Mouse (Mus musculus): Measurements from ENCODE around the gene Zc3h13.
A peak's percentile ranks its signal among the peaks of the same experiment; 100 is the strongest.

The Zc3h13 gene

GRCm38 (mm10) chr14:75328062-75328461 is 43.9 kb downstream of the Zc3h13 start:
- no peak for DNase-seq

DNA sequence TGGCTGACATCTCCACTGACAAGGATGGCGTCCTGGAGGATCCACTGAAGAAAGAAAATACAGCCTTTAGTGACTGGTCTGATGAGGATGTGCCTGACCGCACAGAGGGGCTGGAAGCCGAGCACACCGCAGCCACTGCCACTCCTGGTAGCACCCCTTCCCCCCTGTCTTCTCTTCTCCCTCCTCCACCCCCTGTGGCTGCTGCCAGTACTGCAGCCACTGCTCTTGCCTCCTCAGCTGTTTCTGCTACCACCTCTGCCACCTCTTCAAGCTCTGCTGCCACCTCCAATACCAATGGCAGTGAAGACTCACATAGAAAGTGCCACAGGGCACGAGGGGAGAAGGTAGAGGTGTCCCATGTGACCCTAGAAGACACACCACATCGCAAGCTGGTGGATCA is 46.4 kb downstream of the Zc3h13 start:
- peak in 1 of 2 experiments; percentile 44 for DNase-seq

- peak; percentile 70 to 75 for DNase-seq
These were observed 50.1 kb downstream of the Zc3h13 start for GRCm38 (mm10) chr14:75334321-75334720.

GRCm38 (mm10) chr14:75337884-75338283 is 53.7 kb downstream of the Zc3h13 start:
- no peak for DNase-seq

GRCm38 (mm10) chr14:75346041-75346440 is 61.9 kb downstream of the Zc3h13 start:
- no peak for DNase-seq

DNA sequence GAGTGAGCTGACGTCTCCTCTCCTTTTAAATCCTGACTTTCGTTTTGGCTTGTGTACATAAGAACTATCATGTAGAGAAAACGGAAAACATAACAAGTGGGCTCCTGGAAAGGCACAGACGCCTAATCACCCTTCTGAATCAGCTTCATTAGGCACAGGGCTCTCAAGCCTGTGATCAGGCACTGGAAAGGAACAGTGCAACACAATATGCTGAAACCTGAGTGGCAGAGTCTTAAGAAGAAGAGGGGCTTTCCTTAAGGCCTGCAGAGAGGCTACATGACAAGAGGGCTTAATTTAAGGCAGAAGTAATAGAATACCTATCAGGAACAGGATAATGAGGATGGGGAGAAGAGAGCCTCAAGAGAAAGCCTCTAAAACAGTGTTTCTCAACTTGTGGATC is 67.5 kb downstream of the Zc3h13 start:
- DNase-seq: no peak

DNA sequence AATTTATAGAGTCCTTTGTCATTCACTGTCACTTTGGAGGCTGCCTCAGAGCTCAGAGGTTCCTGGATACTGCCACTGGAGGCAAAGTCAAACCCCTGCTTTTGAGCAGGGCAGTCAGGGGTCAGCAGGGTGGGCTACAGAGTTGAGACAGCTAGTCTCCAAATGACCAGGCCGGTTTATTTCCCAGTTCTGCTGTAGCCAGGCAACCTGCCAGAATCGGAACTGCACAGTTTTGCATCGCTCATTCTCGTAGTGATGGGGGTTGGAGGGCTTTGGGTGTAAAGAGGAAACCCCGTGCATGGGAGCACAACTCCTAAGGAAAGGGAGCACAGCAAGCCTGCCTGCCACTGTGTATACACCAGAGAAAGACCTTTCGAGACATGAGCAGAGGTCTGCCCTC is 79.1 kb downstream of the Zc3h13 start:
- DNase-seq: no peak

DNA sequence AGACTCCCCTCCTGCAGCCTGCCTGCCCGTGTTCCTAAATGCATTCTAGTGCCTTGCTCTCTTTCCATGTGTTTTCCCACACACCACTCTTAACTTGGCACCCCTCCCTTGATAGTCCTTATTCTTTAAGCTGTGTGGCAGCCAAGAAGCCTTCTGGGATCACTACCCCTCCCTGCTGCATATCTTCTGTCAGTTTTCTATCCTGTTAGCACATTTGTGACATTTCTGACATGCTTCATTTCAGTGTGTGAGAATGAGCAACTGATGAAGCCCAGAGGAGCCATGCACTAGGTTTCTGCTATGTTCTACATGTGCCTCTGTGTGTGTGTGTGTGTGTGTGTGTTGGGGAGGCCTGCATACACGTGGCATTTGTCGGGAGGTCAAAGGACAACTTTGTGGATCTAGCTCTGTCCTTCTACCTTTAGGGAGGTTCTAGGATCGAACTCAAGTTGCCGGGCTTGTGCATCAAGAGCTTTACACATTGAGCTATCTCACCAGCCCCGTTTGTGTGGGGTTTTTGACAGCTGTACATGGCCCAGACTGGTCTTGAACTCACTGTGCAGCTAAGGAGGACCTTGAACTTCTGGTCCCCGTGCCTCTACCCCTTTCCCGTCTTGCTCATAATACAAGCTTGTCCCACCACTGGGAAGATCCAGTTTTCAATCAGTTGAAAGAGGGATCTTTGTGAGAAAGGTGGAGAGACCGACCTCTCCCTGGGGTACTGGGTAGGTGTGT is 81.3 kb downstream of the Zc3h13 start:
- DNase-seq: no peak

GRCm38 (mm10) chr14:75366741-75367140 is 82.6 kb downstream of the Zc3h13 start:
- peak; percentile 19 to 27 for DNase-seq

DNA sequence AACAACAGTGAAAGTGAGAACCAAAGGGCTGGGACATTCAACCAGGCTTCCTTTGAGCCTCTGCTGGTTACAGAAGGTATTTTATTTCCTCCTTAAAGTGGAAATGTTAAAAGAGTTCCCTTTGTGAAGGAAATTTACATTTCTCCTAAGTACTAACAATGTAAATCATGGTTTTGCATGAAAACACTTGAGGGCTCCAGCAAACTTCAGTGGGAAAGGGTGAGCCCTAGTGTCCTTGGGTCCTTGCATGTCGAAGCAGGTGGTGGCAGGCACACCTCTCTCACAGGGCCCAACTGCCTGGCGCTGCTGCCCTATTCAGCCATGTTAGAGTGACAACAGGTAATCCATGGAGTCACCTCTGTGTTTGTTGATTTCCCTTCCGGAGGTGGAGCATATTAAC is 83.3 kb downstream of the Zc3h13 start:
- DNase-seq: no peak

DNA sequence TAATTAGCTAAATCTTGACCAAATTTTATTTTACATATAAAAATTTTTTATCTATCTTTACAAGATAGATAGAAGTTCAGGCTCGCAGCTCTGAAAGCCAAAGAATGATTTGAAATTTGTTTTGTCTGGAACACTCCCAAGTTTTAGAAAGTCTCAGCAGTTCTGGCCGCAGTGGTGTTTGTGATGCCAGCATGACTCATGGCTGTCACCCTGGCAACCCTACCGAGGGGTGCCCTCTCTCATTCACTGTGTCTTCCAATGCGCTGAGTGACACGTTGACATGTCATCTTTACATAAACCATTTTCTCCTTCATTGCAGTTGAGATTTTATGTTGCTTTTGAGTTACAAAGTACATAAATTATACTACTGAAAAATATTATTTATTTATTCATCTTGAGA is 85.7 kb downstream of the Zc3h13 start:
- DNase-seq: peak in 1 of 2 experiments; percentile 52

DNA sequence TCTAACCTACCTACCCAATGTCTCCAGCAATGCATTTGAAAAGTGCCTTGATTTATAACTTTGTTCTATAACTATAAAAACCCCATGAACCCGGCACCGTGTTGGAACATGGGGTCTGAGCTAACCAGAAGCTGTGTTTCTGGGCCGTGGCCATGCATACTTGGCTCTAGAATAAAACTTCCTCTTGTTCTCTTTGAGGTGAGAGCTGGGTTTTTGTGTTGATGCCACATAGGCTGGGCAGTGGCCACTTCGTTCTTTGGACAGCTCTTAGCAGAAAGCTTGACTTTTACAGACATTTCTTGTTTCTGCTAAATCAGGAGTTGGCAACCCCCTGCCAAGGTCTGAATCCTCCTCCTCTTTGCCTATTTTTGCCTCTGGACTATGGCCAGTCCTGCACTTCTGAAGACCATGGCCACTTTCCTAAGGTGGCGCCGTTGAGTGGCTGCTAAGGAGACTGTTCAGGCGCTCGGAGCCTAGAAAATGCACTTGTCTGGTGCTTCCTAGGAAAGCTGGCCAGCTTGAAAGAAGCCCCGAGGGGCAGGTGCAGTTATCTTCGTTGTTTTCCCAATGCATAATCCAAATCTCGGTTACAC is 90.9 kb downstream of the Zc3h13 start:
- DNase-seq: peak; percentile 50 to 67

DNA sequence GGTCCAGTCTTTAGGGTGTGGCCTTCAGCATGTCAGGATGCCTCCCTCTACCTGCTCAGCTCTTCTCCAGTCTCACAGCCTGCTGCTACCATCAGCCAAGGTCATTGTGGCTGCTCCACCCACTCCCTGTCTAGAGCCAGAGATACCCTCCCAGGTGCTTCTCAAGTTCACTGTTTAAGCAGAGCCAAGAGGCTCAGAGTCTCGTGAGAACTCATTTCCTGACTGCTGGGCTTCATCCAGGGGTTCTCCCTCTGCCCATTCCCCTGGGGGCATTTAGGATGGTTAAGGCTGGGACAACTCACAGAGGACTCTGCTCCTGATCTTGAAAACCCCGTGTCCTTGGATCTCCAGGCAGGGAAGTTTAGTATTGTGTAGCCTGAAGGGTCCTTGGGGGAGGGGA is 92.1 kb downstream of the Zc3h13 start:
- no peak for DNase-seq

GRCm38 (mm10) chr14:75377612-75378011 is 93.4 kb downstream of the Zc3h13 start:
- DNase-seq: no peak

All from cerebellum, postnatal 25 days (tissue).